8 mouse cellular contexts compared by ENCODE assay signal in the genomic region with DNA sequence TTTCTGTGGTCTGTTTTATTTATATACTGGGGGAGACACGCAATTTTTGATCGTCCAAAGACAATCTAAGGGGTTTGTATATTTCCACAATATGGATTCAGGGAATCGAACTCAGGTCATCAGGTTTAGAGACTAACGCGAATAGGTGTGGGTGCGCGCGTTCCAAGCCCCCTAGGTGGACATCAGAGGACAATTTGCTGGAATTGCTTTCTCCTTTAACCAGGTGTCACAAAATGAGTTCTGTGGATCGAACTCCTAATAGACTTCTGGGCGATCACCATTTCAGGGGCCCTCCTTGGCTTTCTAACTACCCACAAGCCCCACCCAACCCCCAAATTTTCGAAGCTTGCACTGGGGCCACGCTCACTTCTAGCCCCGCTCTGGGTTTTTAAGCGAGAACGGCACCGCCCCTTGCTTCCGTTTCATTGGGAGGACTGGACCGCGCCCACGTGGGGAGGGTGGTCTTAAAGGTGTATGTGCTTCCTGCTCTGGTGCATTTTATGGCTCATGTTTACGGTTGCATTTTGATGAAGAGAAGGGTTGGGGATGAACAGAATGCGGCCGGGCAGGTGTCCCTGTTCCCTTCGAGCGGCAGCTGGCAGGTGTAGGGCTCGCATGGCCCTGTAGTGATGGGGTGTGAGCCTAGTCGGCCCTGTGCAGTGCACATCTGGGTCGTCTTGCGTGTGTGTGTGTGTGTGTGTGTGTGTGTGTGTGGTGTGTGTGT. TPM values are rescaled to one million over a fixed set of nuclear protein-coding genes. Genes with fewer than 3 reads are reported as not detected.
DNase-seq lines count a peak whose midpoint lies in the region; ATAC-seq and TF ChIP-seq lines count a peak whose summit lies in the region.

No protein-coding gene starts in this region.

- peak overlapping the region; percentile 53 to 81 for H3K4me3 ChIP-seq in ES-E14 (ENCODE audit: insufficient read depth in 1 of 2, low read depth in 1 of 2, low read length in 2 of 2, poor library complexity in 1 of 2, severe bottlenecking in 1 of 2)
- peak overlapping the region; percentile 81 for H3K4me3 ChIP-seq in forebrain, embryonic 15.5 days

- WGBS in forebrain, embryonic 15.5 days: 2% methylated on average over 29 of the region's 29 CpGs

- H3K9me3 ChIP-seq in ES-E14 (ENCODE audit: control insufficient read depth, insufficient read depth, low read depth, low read length): no peaks in the 10 kb centered on the region
- no peaks in the 10 kb centered on the region for H3K9me3 ChIP-seq in forebrain, embryonic 15.5 days

- ATAC-seq in forebrain, embryonic 15.5 days (replicated peaks): peak; percentile 64

- H3K27me3 ChIP-seq in forebrain, embryonic 15.5 days: no peaks in the 10 kb centered on the region

- in situ Hi-C loops in ES-E14 (cut with MboI; ENCODE audit: low sequenced_read_pairs in 2 of 2, unreplicated experiment in 2 of 2): no loop called here

- H3K27ac ChIP-seq in ES-E14 (ENCODE audit: insufficient read depth, low read depth, low read length, poor library complexity, severe bottlenecking): peak overlapping the region; percentile 37
- H3K27ac ChIP-seq in forebrain, embryonic 15.5 days (replicated peaks): peak overlapping the region; percentile 79

- H3K4me1 ChIP-seq in ES-E14 (ENCODE audit: control insufficient read depth in 2 of 2, insufficient read depth in 2 of 2, low read length in 2 of 2, poor library complexity in 1 of 2): peaks cover 5 to 7% of the 10 kb centered on the region in 2 experiments; a peak in 3 of 4 replicates
- H3K4me1 ChIP-seq in forebrain, embryonic 15.5 days: peaks cover 45% of the 10 kb centered on the region

- peak overlapping the region; percentile 57 for H3K9ac ChIP-seq in ES-E14 (ENCODE audit: insufficient read depth, low read depth, low read length, poor library complexity, severe bottlenecking)
- peak overlapping the region; percentile 62 for H3K9ac ChIP-seq in forebrain, embryonic 15.5 days (replicated peaks)

- H3K4me2 ChIP-seq in forebrain, embryonic 15.5 days (replicated peaks): peak overlapping the region; percentile 88

- peak; percentile 77 for DNase-seq in ES-E14 (ENCODE audit: low read depth, low spot score)
- DNase-seq in cerebellum, adult 11-12 months: peak; percentile 82
- peak; percentile 86 for DNase-seq in heart, postnatal 4 days
- DNase-seq in layer of hippocampus, postnatal 10 days (ENCODE audit: low spot score in 2 of 2): peak; percentile 73 to 82
- DNase-seq in lung, postnatal 10 days: peak; percentile 95
- DNase-seq in ovary, postnatal 14 days (ENCODE audit: low spot score): peak; percentile 65
- DNase-seq in thymus, postnatal 14 days: peak; percentile 93

- peaks cover 3% of the 10 kb centered on the region; the same call in 1 of the 2 replicates for H3K36me3 ChIP-seq in ES-E14 (ENCODE audit: control insufficient read depth, insufficient read depth, low read length, poor library complexity, severe bottlenecking)
- peaks cover 3% of the 10 kb centered on the region; the same call in 1 of the 2 replicates for H3K36me3 ChIP-seq in forebrain, embryonic 15.5 days

TF ChIP-seq in ES-E14, 5 proteins besides CTCF, POLR2A, EP300 and RAD21:
- no peak for TF ChIP-seq ZC3H11A (IDR thresholded peaks at IDR 0.05; ENCODE audit: borderline replicate concordance, low read depth, low read length)
- TF ChIP-seq ZNF384 (IDR thresholded peaks at IDR 0.05; ENCODE audit: low read depth, low read length): no peak
- no peak for TF ChIP-seq HCFC1 (IDR thresholded peaks at IDR 0.05; ENCODE audit: borderline replicate concordance, insufficient read depth, low read length)
- no peak for TF ChIP-seq MAFK (IDR thresholded peaks at IDR 0.05; ENCODE audit: insufficient read depth, low read depth, low read length)
- TF ChIP-seq CHD2 (IDR thresholded peaks at IDR 0.05; ENCODE audit: low read depth, low read length): no peak

RNA-seq across cellular contexts. Expression of a gene that starts 1.0 kb away (rescaled TPM):
- total RNA-seq in ES-E14 (2012; rRNA removed): 37.8 and 50.7 TPM in 2 replicates
- 54.9 and 57.8 TPM in 2 replicates for polyA plus RNA-seq in forebrain, embryonic 15.5 days (2015; fragmentation: Nextera tagmentation; extraction: Ambion mirVana)
- 10 to 100 TPM; 17.5 to 18.6 TPM for total RNA-seq in heart, postnatal 4 days (2021)
- total RNA-seq in layer of hippocampus, postnatal 10 days (2021): 10 to 100 TPM; 26.7 to 29.7 TPM

RNA-seq across cellular contexts. Expression of a gene that starts 7.7 kb away (rescaled TPM):
- 2,093 and 2,486 TPM in 2 replicates for total RNA-seq in ES-E14 (2012; rRNA removed)
- 633 and 637 TPM in 2 replicates for polyA plus RNA-seq in forebrain, embryonic 15.5 days (2015; fragmentation: Nextera tagmentation; extraction: Ambion mirVana)
- total RNA-seq in heart, postnatal 4 days (2021): 1,000 to 10,000 TPM; 1,326 to 1,351 TPM
- 1,000 to 10,000 TPM; 1,075 to 1,131 TPM for total RNA-seq in layer of hippocampus, postnatal 10 days (2021)

RNA-seq across cellular contexts. Expression of a gene that starts 14.1 kb away (rescaled TPM):
- total RNA-seq in ES-E14 (2012; rRNA removed): 65.1 and 66.4 TPM in 2 replicates
- polyA plus RNA-seq in forebrain, embryonic 15.5 days (2015; fragmentation: Nextera tagmentation; extraction: Ambion mirVana): 56.8 and 61.3 TPM in 2 replicates
- 10 to 100 TPM; 41.9 to 45.7 TPM for total RNA-seq in heart, postnatal 4 days (2021)
- total RNA-seq in layer of hippocampus, postnatal 10 days (2021): 10 to 100 TPM; 66.1 to 67.9 TPM

RNA-seq across cellular contexts. Expression of a gene that starts 15.0 kb away (rescaled TPM):
- 0.54 and 0.79 TPM in 2 replicates for total RNA-seq in ES-E14 (2012; rRNA removed)
- polyA plus RNA-seq in forebrain, embryonic 15.5 days (2015; fragmentation: Nextera tagmentation; extraction: Ambion mirVana): 0.14 and 0.19 TPM in 2 replicates
- not detected for total RNA-seq in heart, postnatal 4 days (2021)
- total RNA-seq in layer of hippocampus, postnatal 10 days (2021): not detected

RNA-seq across cellular contexts. Expression of a gene that starts 33.2 kb away (rescaled TPM):
- total RNA-seq in ES-E14 (2012; rRNA removed): not detected in 2 replicates
- 0.11 TPM in 1 of 2 replicates, not detected in the other for polyA plus RNA-seq in forebrain, embryonic 15.5 days (2015; fragmentation: Nextera tagmentation; extraction: Ambion mirVana)
- total RNA-seq in heart, postnatal 4 days (2021): 10 to 100 TPM; 44.1 to 74.9 TPM
- under 1 TPM in 1 of 2 experiments, not detected in 1; 0.18 TPM for total RNA-seq in layer of hippocampus, postnatal 10 days (2021)

Comparison
In these comparisons a context has a peak if more than half of its experiments do, and no peak if none do; other contexts are left out.
1. Peak in every context shown above with its lines: DNase-seq, ATAC-seq, H3K4me3 ChIP-seq and H3K27ac ChIP-seq.